Mouse (Mus musculus) CH12.LX (cell line): ENCODE results near the gene Lce3f. TPM values are rescaled to one million over a fixed set of nuclear protein-coding genes. Genes with fewer than 3 reads are reported as not detected.
A peak's percentile ranks its signal among the peaks of the same experiment; 100 is the strongest.

Experiments used
- DNase-seq: peaks from one replicate; pipeline ENCODE4 v3.0.0-alpha.2; 2013; ENCODE audit errors: extremely low read depth
- H3K27ac ChIP-seq: 2 replicates; pipeline ENCODE4 v1.5.1; 2012; ENCODE audit warnings: low read depth, mild to moderate bottlenecking, control low read depth, moderate library complexity; ENCODE audit not compliant: insufficient read depth
- H3K27me3 ChIP-seq: replicated peaks from 2 replicates; pipeline ENCODE3; 2012; ENCODE audit warnings: inconsistent platforms
- H3K36me3 ChIP-seq, 2 experiments: replicated peaks in 1 of 2; 2 replicates each; pipeline versions ENCODE3 to v1.6.1; 2012; ENCODE audit warnings: inconsistent platforms in 1 of 2, low read length in 1 of 2, mild to moderate bottlenecking in 1 of 2, mixed read lengths in 1 of 2, moderate library complexity in 1 of 2; ENCODE audit not compliant: control insufficient read depth in 1 of 2, insufficient read depth in 1 of 2
- H3K4me1 ChIP-seq, 2 experiments: 2 replicates each; pipeline ENCODE4 v1.6.1; 2012; ENCODE audit warnings: inconsistent platforms in 1 of 2, moderate library complexity in 1 of 2; ENCODE audit not compliant: insufficient read depth in 2 of 2, control insufficient read depth in 1 of 2
- H3K4me2 ChIP-seq: 2 replicates; pipeline ENCODE4 v1.6.1; 2012; ENCODE audit warnings: low read depth, mild to moderate bottlenecking, control low read depth; ENCODE audit not compliant: poor library complexity, insufficient read depth, severe bottlenecking
- H3K4me3 ChIP-seq, 3 experiments: fragments of 150-350 bp in 1 of 3; sonication (generic) in 1 of 3; replicated peaks in 1 of 3; 2 replicates each; pipeline versions ENCODE3 to v1.5.1; 2011 to 2012; ENCODE audit warnings: low read depth in 2 of 3, low read length in 2 of 3, mild to moderate bottlenecking in 2 of 3, moderate library complexity in 2 of 3, control low read depth in 1 of 3, improper control_type of control experiment in 1 of 3, inconsistent platforms in 1 of 3, mixed read lengths in 1 of 3; ENCODE audit not compliant: poor library complexity in 1 of 3
- H3K79me2 ChIP-seq: replicated peaks from 2 replicates; pipeline ENCODE4 v1.6.1; 2012; ENCODE audit warnings: mild to moderate bottlenecking, moderate library complexity; ENCODE audit not compliant: control insufficient read depth, poor library complexity, insufficient read depth, severe bottlenecking; ENCODE audit errors: extremely low read depth
- H3K9ac ChIP-seq: 2 replicates; pipeline ENCODE4 v1.6.1; 2012; ENCODE audit warnings: low read depth, mild to moderate bottlenecking, control low read depth, moderate library complexity; ENCODE audit not compliant: insufficient read depth
- H3K9me3 ChIP-seq: replicated peaks from 2 replicates; pipeline ENCODE3; 2012; ENCODE audit warnings: low read length, inconsistent platforms, mixed read lengths
- BHLHE40 ChIP-seq: IDR thresholded peaks from 2 replicates; pipeline ENCODE4 v1.6.1; 2011; ENCODE audit warnings: mild to moderate bottlenecking, low read depth, low read length, improper control_type of control experiment
- CHD1 ChIP-seq: IDR thresholded peaks from 2 replicates; pipeline ENCODE4 v1.6.1; 2012; ENCODE audit warnings: low read depth, low read length, improper control_type of control experiment, inconsistent platforms
- CTCF ChIP-seq, 2 experiments: IDR thresholded peaks in 1 of 2; conservative IDR thresholded peaks in 1 of 2; 2 replicates each; pipeline ENCODE4 v1.5.1; 2011 to 2012; ENCODE audit warnings: low read depth in 2 of 2, low read length in 2 of 2, improper control_type of control experiment in 1 of 2, inconsistent platforms in 1 of 2, mild to moderate bottlenecking in 1 of 2, moderate library complexity in 1 of 2
- E2F4 ChIP-seq: IDR thresholded peaks from 2 replicates; pipeline ENCODE4 v1.6.1; 2011; ENCODE audit warnings: low read depth, low read length, improper control_type of control experiment; ENCODE audit not compliant: insufficient replicate concordance
- IRF4 ChIP-seq: IDR thresholded peaks from 2 replicates; pipeline ENCODE4 v1.6.1; 2014; ENCODE audit warnings: low read depth, mild to moderate bottlenecking, inconsistent platforms, low read length, improper control_type of control experiment
- JUND ChIP-seq: conservative IDR thresholded peaks from 2 replicates; pipeline ENCODE4 v1.6.1; 2011; ENCODE audit warnings: low read depth, low read length, improper control_type of control experiment
- KAT2A ChIP-seq: IDR thresholded peaks from 2 replicates; pipeline ENCODE4 v1.6.1; 2012; ENCODE audit warnings: low read length, improper control_type of control experiment, inconsistent platforms; ENCODE audit not compliant: insufficient replicate concordance
- MEF2A ChIP-seq: IDR thresholded peaks from 2 replicates; pipeline ENCODE4 v1.6.1; 2014; ENCODE audit warnings: low read depth, mild to moderate bottlenecking, inconsistent platforms, low read length, improper control_type of control experiment, borderline replicate concordance
- MYC ChIP-seq: IDR thresholded peaks from 2 replicates; pipeline ENCODE4 v1.6.1; 2011; ENCODE audit warnings: low read depth, mild to moderate bottlenecking, improper control_type of control experiment, low read length
- POLR2A ChIP-seq: IDR thresholded peaks from 2 replicates; pipeline ENCODE4 v1.6.1; 2011; ENCODE audit warnings: low read depth, mild to moderate bottlenecking, improper control_type of control experiment, low read length
- POLR2AphosphoS2 ChIP-seq: IDR thresholded peaks from 2 replicates; pipeline ENCODE4 v1.6.1; 2011; ENCODE audit warnings: low read depth, low read length, improper control_type of control experiment
- RAD21 ChIP-seq: IDR thresholded peaks from 2 replicates; pipeline ENCODE4 v1.6.1; 2011; ENCODE audit warnings: low read depth, mild to moderate bottlenecking, low read length, improper control_type of control experiment, moderate library complexity
- SMC3 ChIP-seq: IDR thresholded peaks from 2 replicates; pipeline ENCODE4 v1.6.1; 2011; ENCODE audit warnings: low read depth, low read length, improper control_type of control experiment
- TCF12 ChIP-seq: IDR thresholded peaks from 2 replicates; pipeline ENCODE4 v1.6.1; 2014; ENCODE audit warnings: low read depth, mild to moderate bottlenecking, inconsistent platforms, low read length, improper control_type of control experiment
- UBTF ChIP-seq: IDR thresholded peaks from 2 replicates; pipeline ENCODE4 v1.6.1; 2012; ENCODE audit warnings: low read depth, mild to moderate bottlenecking, inconsistent platforms, low read length, improper control_type of control experiment, moderate library complexity
- USF2 ChIP-seq: conservative IDR thresholded peaks from 2 replicates; pipeline ENCODE4 v1.6.1; 2011; ENCODE audit warnings: low read depth, low read length, improper control_type of control experiment
- ZC3H11A ChIP-seq: IDR thresholded peaks from 2 replicates; pipeline ENCODE4 v1.6.1; 2012; ENCODE audit warnings: low read depth, mild to moderate bottlenecking, inconsistent platforms, low read length, improper control_type of control experiment
- ZKSCAN1 ChIP-seq: IDR thresholded peaks from 2 replicates; pipeline ENCODE4 v1.6.1; 2012; ENCODE audit warnings: low read depth, inconsistent platforms, low read length, improper control_type of control experiment, borderline replicate concordance
- ZNF384 ChIP-seq: IDR thresholded peaks from 2 replicates; pipeline ENCODE4 v1.6.1; 2012; ENCODE audit warnings: low read depth, low read length, improper control_type of control experiment, inconsistent platforms
- dilution Hi-C: fragments of 300-500 bp; cut with MboI; formaldehyde crosslinking; loops from 2 replicates; pipeline ENCODE4 v1.14.3; 2020; ENCODE audit warnings: low sequenced_read_pairs; ENCODE audit not compliant: extremely low pct_unique_long_range_greater_than_20kb, extremely low pct_ligation_motif_present
- in situ Hi-C: fragments of 300-500 bp; cut with MboI; formaldehyde crosslinking; loops from 3 replicates; pipeline ENCODE4 v1.14.3; 2019; ENCODE audit warnings: low sequenced_read_pairs, low pct_ligation_motif_present, low pct_unique_long_range_greater_than_20kb, mixed read lengths
- polyA plus RNA-seq: library from polyadenylated mRNA; unstranded; fragments of >175 nt; gene quantifications from 2 replicates; pipeline ENCODE4 v1.2.1, GENCODE M21; 2012; ENCODE audit warnings: low read depth; ENCODE audit not compliant: insufficient read length
- total RNA-seq, 2 experiments: library from RNA; depleted of rRNA; stranded (reverse); fragments of 300-350 nt in 1 of 2; fragments of >200 nt in 1 of 2; gene quantifications; 2 replicates each; pipeline ENCODE4 v1.2.3; 2012 to 2014

Gene Lce3f
- total and polyA plus RNA-seq, 3 experiments = not detected

DNA sequence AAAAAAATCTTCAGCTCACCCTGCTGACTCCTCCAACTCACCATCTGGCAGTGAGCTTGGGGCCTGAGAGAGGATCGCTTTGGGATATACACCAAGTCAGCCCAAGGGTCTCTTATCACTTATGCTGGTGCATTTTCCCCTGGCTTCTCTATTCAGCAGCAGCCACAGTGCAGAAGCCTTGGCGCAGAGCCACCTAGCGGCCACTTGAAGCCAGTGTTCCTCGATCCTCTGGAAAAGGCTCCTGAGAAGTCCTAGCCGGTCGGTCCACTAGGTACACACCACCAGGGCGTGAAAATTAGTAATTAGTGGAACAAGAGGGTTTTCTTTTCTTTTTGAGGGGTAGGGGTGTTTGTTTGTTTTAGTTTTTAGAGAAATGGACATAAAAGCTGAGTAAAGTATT is 6.7 kb downstream of the Lce3f start:
- in situ Hi-C loops = no loop called here
- Histone ChIP-seq H3K79me2 (no peaks in the 10 kb centered on the region), H3K4me3 (no peak overlapping the region), H3K4me2 (no peak overlapping the region), H3K27ac (no peak overlapping the region), H3K9me3 (no peaks in the 10 kb centered on the region), H3K27me3 (no peaks in the 10 kb centered on the region), H3K4me1 (peaks cover 0 to 2% of the 10 kb centered on the region in 2 experiments; a peak in 1 of 4 replicates), H3K36me3 (no peaks in the 10 kb centered on the region), H3K9ac (no peak overlapping the region)
- dilution Hi-C loops = no loop called here
- TF ChIP-seq ZC3H11A (no peak), CHD1 (no peak), SMC3 (peak; percentile 34), USF2 (no peak), POLR2A (no peak), ZNF384 (no peak), MYC (no peak), E2F4 (no peak), BHLHE40 (no peak), RAD21 (peak; percentile 30), CTCF (conservative IDR thresholded peaks at IDR 0.05 in 1 of 2, IDR thresholded peaks at IDR 0.05 in 1 of 2; ENCODE audit: low read depth in 2 of 2, low read length in 2 of 2) (peak; percentile 63 to 77), MEF2A (no peak), POLR2AphosphoS2 (no peak), IRF4 (no peak)
- peak; percentile 62 for DNase-seq

GRCm38 (mm10) chr3:93000621-93001020 is 8.6 kb downstream of the Lce3f start:
- no peaks in the 10 kb centered on the region for H3K27me3 ChIP-seq
- H3K9ac ChIP-seq = no peak overlapping the region
- in situ Hi-C loops (no loop called here), dilution Hi-C loops (no loop called here)
- no peak overlapping the region for H3K27ac ChIP-seq
- no peaks in the 10 kb centered on the region for H3K9me3 ChIP-seq
- H3K4me3 ChIP-seq = no peak overlapping the region
- peaks cover 0 to 2% of the 10 kb centered on the region in 2 experiments; a peak in 1 of 4 replicates for H3K4me1 ChIP-seq
- no peaks in the 10 kb centered on the region for H3K79me2 ChIP-seq
- DNase-seq = no peak
- TF ChIP-seq ZC3H11A = no peak
- TF ChIP-seq TCF12 = no peak
- TF ChIP-seq ZNF384 = no peak
- no peak for TF ChIP-seq ZKSCAN1
- no peak for TF ChIP-seq SMC3
- TF ChIP-seq JUND = no peak
- no peak for TF ChIP-seq UBTF
- TF ChIP-seq KAT2A = no peak
- TF ChIP-seq MEF2A = no peak
- no peak overlapping the region for H3K4me2 ChIP-seq
- no peaks in the 10 kb centered on the region for H3K36me3 ChIP-seq
